Mouse (Mus musculus) c-Kit-negative CD71-positive TER-119-positive erythroid progenitor cells, embryonic 14.5 days (primary cell): Measurements from ENCODE around the gene Mill2.

Experiments used
- DNase-seq: peaks from one replicate; pipeline ENCODE4 v3.0.0-alpha.2; 2013; ENCODE audit warnings: low read depth, low spot score

Mill2 gene

DNA sequence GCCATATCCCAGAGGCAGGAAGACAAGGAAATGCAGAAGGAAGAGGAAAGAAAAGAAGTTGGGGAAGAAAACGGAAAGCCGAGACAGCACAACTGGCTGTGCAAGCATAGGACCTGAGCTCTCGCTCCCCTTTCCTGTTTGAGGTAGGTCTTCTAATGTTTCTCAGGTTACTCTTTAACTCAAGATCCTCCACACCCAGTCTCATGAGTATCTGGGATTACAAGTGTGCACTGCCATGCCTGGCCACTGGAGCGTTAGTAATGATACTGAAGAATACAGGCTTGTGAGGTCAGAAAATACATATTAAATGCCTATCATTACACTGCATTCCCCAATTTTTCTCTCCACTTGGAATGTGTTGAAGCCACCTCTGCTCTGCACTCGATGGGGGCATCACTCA lies 35.6 kb downstream of the Mill2 start:
- DNase-seq = no peak

DNA sequence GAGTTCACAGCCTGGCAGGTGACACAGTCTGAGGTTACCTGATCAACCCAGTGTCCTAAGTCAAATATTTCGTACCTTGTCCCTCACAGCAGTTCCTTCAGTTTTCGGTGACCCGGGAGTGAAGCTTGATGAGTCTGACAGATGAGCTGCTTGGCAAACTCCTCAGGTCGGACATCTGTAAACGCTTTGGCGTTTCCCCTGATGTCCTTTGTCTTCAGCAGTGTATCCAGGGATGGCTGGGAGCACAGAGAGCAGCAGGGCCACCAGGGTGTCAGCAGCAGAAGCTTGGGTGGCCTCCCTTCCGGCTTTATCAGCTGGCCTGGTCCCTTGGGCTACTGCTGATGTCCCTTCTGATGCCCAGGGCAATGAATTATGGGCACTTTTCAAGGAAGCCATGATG lies 38.9 kb downstream of the Mill2 start:
- DNase-seq = no peak

DNA sequence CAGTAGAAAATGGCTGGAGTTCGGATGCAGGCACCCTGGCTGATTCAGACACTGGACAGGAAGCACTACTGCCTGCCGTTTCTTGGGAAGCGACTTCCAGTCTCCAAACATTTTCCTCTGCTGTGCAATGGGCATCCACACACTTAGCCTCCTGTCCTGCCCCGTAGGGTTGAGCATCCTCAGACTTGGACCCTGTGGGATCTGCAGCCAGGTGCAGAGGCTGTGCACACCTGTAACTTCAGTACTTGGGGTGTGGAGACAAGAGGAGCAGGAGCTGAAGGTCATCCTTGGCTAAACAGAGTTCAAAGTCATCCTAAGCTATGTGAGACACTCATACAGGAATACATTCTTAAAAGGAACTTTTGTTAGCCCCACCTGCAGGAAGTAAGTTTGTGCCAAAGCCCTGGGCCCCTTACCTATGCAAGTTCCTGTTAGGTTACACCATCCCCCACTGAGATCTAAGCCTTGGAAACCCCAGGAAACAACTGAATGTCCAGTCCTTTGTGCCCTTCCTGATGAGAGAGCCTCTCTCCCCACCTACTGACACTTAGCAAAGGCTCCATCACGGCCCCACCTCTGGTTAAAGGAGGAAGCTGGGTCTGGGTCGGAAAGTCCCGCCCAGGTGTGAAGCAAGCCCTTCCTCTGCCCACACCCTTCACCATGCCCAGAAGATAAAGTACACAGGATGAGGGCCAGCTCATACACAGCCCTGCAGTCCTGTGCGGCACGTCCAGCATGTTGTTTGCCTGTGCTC lies 44.4 kb downstream of the Mill2 start:
- DNase-seq = no peak

DNA sequence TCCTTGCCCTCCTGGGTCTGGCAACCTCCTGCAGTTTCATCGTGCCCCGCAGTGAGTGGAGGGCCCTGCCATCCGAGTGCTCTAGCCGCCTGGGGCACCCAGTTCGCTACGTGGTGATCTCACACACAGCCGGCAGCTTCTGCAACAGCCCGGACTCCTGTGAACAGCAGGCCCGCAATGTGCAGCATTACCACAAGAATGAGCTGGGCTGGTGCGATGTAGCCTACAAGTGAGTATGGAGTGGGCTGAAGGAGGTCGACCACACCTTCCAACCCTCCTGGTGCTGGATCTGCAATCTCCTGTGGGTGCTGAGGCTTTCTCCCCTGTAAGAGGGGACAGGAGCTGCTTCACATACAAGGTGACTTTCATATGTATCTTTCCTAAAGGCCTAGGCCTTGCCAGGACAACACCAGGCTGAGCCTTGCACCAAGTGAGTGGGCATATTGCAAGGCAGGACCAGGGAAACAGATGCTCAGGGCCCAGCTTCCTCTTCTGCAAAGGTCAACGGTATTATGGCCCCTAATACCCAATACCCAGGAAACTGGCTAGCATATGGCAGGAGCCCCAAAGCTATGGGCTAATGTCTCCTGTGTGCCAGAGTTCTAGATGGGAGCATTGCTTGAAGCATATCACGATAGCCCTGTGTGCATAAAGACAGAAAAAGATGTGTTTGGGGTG lies 45.1 kb downstream of the Mill2 start:
- DNase-seq = no peak

DNA sequence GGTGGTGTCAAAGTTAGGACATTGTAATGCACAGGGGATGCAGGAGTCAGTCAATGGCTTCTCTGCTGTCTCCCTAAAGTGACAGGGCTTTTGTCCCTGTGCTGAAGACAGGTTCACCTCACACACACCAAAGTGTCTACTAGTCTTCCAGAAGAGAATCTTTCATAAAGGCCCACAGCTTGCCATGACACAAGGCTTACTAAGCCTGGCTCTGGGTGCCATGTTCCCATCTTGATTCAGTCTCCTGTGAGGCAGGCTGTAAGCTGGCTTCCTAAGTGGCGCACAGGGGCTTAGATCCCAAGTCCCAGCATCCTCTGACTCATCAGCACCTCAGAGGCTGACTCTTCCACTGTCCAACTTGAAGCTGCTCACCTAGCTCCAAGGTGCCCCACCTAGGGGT lies 47.2 kb downstream of the Mill2 start:
- no peak for DNase-seq

DNA sequence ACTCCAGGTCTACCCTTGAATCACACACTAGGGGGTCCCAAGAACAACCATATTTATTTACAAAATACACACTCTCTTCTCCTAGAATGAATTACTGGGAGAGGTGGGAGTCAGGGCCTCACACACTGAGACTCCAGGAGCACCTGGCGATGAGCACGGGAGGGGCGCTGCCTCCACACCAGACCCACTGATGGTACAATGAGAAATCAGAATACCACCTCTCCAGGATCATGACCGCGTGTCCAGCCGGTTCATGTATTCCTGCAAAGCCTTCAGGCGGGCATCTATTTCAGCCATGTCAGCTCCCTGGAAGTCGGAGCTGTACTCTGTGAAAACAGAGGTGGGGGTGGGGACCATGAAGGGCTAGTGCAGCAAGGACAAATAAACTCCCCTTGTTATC lies 51.1 kb downstream of the Mill2 start:
- DNase-seq = no peak

DNA sequence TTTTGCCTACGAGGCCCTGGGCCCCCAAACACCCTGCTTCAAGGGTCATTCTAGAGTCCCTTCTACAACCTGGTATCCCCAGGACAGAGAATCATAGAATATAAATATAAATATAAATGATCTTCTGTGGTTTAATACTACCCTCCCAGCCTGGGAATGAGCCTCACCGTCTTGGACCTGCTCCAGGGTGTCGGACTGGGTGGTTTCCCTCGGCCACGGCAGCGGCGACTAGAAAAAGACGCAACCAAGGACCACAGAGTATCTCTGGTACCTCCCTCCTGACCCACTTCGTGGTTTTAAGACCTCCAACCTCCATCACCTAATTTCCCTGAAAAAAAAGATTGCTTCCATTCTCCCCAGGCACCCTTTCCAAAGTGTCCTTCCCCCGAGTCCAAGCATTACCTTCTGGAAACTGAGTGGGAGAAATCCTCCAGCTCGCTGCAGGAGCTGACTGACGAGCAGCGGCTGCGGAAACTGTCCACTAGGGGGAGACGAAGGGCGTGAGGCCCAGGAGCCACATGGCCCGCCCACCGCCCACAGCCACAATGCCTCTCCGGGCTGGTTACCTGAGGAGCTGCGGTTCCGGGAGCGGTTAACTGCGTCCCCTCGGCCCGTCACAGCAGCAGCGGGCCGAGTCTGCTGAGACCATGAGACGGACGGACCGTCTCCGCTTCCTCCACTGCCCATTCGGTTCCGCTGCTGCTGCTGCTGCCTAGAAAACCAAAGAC lies 52.3 kb downstream of the Mill2 start:
- peak; percentile 43 for DNase-seq

DNA sequence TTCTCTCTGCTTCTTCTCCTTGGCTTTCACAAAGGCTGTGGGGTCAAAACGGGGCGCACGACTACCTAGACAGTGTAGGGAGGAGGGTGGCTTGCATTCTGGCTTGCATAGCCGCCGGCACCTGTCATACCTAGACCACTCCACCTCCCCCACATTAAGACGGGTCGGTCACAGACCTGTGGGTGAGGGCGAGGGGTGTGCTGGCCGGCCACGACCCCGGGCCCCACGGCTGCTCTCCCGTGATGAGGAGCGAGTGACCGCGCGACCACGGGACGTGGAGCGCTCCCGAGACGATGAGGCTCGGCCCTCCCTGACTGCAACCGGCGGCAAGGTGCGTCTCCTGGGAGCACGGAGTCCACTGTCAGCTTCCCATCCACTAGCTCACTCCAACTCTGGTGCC lies 53.2 kb downstream of the Mill2 start:
- no peak for DNase-seq

DNA sequence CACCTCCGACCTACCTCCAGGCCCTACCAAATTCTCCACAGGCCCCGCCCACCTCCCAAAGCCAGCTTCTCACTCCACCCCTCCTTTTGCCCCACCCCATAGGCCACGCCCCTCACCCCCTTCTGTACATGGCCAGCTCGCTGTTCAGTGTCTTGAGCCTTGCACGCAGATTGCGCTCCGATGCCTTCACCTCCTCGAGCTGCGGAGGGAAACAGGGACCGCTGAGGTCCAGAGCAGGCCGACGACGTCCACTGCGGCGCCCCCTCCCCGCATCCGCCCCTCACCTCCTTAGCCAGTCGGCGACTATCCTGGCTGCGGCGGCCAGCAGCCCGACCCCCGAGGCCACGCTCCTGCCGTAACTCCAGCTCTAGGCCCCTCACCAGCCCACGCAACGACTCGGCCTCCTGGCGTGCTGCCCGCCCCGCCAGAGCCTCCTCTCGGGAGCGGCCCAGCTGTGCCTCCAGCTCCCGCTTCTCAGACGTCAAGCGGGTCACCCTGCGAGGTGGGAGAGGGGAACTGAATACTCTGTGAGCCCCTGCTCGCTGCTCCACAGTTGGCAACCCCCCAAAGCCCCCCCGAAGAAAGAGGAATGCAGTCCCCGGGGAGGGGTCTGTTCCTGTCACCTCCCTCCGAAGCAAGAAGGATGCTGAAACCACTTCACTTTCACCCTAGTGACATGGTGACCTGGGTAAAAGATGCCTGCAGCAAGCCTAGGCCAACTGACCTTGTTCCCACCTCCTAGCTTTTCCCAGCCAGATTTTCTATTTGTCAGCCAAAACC lies 54.1 kb downstream of the Mill2 start:
- DNase-seq = no peak

DNA sequence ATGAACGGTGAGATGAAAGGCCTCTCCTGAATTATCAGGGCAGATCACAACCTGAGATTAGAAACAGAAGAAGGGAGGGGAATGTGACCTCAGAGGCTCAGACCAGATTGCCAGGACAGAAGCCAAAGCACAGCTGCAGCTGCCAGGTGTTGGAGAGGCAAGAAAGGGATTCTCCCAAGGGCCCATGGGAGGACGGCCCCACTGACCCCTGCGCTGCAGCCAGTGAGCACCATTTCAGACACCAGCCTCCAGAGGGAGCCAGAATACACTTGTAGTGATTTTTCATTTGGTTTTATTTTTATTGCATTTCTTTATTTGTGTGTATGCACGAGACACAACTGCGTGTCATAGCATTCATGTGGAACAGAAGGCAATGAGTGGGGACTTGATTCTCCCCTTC lies 56.8 kb downstream of the Mill2 start:
- DNase-seq = no peak

DNA sequence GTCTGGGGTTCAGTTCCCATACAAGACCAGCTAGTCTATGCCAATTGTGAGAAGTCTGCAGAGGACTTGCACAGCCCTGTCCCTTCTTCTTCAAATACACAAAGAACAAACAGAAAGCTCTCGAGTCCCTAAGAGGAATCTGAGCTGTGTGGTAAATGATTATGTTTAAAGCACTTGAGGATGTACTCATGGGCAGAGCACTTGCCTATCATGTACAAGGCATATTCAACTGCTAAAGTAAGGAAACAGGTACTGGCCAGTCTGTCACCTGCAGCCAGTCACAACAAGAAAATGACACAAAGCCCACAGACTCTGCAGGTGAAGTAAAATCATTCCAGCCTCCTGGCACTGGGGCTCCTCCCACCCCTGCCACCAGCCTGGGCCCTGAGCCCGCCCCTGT lies 60.7 kb downstream of the Mill2 start:
- DNase-seq = no peak

DNA sequence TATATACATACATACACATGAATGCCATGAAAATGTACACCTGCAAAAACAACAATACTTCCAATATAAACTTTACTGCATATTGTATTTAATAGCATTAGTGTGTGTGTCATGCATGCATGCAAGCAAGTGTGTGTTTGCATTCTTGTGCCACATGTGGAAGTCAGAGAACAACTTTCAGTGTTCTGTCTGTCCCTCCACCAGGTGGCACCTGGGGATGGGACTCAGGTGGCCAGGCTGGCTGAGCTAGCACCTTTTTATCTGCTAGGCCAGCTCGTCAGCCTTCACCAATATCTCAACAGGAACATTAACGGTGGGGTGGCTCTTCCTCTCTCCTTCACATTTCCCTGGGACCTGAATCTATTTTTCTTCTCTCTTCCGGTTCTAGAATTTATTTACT lies 62.7 kb downstream of the Mill2 start:
- no peak for DNase-seq

DNA sequence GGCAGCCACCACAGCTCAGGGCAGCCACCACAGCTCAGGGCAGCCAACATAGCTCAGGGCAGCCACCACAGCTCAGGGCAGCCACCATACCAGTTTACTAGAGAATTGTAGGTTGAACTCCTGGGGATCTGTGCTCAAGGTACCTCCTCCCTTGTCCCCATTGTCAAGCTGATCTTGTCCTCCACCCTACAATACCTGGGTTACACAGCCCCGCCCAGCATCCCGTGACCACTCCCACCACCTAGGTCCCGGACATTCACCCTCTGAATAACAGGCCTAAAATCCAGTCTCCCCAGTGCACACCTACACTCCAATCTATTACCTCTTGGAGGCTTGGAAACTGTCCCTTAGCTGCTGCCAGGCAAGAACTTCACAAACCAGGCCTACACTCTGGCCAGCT lies 65.2 kb downstream of the Mill2 start:
- no peak for DNase-seq

DNA sequence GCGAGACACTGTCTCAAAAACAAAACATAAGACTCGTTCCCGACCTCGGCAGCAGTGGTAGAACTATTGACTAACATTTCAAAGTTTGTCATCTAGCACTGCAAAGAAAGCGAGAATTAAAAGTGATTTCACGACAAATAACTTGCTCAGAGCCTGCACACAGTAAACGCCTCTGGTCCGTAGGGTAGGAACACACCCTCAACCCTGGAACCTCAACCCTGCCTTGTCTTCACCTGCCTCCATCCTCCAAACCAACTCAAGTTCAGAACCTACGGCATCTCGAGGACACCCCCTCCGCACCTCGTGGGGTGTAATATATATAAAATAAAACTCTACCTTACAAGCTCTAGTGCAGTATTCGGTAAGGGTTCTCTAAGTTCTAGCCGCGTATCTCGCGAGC lies 70.0 kb downstream of the Mill2 start:
- DNase-seq = no peak

DNA sequence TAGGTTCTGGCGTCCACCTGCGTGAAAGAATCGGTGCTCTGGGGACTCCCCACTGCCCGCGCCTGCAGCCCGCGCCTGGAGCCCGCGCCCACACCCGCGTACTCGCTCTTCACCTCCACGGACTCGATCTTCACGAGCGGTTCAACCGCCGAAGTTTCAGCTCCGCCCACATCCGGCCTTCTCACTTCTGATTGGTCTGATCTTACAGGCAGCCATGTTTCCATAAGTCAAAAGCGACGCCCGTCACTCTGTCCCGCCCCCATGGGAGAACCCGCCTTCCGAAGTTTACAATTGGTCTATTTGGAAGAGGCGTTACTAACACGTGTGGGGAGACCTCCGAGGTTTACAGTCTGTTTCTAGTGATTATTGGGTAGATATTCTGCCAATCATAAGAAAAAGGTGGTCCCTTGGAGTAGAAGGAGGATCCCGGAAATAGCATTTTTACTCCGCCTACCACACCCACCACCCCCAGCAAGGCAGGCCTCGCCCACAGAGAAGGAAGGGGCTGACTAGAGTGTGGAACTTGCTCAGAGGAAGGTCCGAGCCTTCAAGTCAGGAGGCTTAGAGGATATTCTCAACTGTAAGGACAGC lies 70.6 kb downstream of the Mill2 start, which contains the start of gene Ccdc61:
Gene Ccdc61 (minus strand): TSS at position 175 of the 591 bp plus-strand sequence.
- DNase-seq = peak; percentile 97
